Mouse (Mus musculus) embryonic facial prominence, embryonic 13.5 days (tissue): ENCODE results near the gene Rgl3. TPM values are rescaled to one million over a fixed set of nuclear protein-coding genes. Genes with fewer than 3 reads are reported as not detected.

ENCODE experiments used
- ATAC-seq: fragments of 200-750 bp; cut with Nextera tagmentation; 2 replicates; pipeline ENCODE4 v1.8.0; 2017; ENCODE audit warnings: low read depth; ENCODE audit not compliant: insufficient number of reproducible peaks, insufficient read depth, low FRiP score, low TSS enrichment
- H3K27ac ChIP-seq: fragments of 300-500 bp; sonication (generic); 2 replicates; pipeline ENCODE4 v1.5.1; 2015; ENCODE audit warnings: moderate library complexity, mild to moderate bottlenecking, inconsistent platforms
- H3K27me3 ChIP-seq: fragments of 300-500 bp; sonication (generic); 2 replicates; pipeline ENCODE4 v1.6.1; 2015; ENCODE audit warnings: mild to moderate bottlenecking, inconsistent platforms
- H3K36me3 ChIP-seq: fragments of 300-500 bp; sonication (generic); 2 replicates; pipeline ENCODE4 v1.6.1; 2015; ENCODE audit warnings: mild to moderate bottlenecking, inconsistent platforms
- H3K4me1 ChIP-seq: fragments of 300-500 bp; sonication (generic); 2 replicates; pipeline ENCODE4 v1.6.1; 2015; ENCODE audit warnings: inconsistent platforms
- H3K4me2 ChIP-seq: fragments of 300-500 bp; sonication (generic); 2 replicates; pipeline ENCODE4 v1.6.1; 2015; ENCODE audit warnings: moderate library complexity, mild to moderate bottlenecking, inconsistent platforms
- H3K4me3 ChIP-seq: fragments of 300-500 bp; sonication (generic); 2 replicates; pipeline ENCODE4 v1.5.1; 2015; ENCODE audit warnings: mild to moderate bottlenecking, inconsistent platforms
- H3K9ac ChIP-seq: fragments of 300-500 bp; sonication (generic); 2 replicates; pipeline ENCODE4 v1.6.1; 2015; ENCODE audit warnings: mild to moderate bottlenecking, inconsistent platforms
- H3K9me3 ChIP-seq: fragments of 300-500 bp; sonication (generic); 2 replicates; pipeline ENCODE4 v1.6.1; 2016; ENCODE audit warnings: inconsistent platforms
- WGBS: fragments of 180-500 bp; shearing (Covaris S2); methylation state at CpG from one replicate; pipeline ENCODE4 v1.1.7; 2015; ENCODE audit warnings: mixed read lengths; 5-methylcytosine and 5-hydroxymethylcytosine counted together
- polyA plus RNA-seq: library from polyadenylated mRNA; unstranded; fragments of >200 nt; fragmentation: Nextera tagmentation; extraction: Ambion mirVana; gene quantifications from 2 replicates; pipeline ENCODE4 v1.2.1, GENCODE M21; 2015

The Rgl3 gene
- polyA plus RNA-seq, 1 experiment from 2014 or later, result 0.59 TPM

- Histone ChIP-seq H3K9ac (peak overlapping the region; percentile 75), H3K4me2 (peak overlapping the region; percentile 81), H3K27me3 (no peaks in the 10 kb centered on the region), H3K27ac (peak overlapping the region; percentile 60), H3K9me3 (no peaks in the 10 kb centered on the region), H3K4me1 (peaks cover 23% of the 10 kb centered on the region), H3K4me3 (peak overlapping the region; percentile 76), H3K36me3 (peaks cover 43% of the 10 kb centered on the region)
- no peak for ATAC-seq
- 0% methylated on average over 18 of the region's 18 CpGs for WGBS
Measured at GRCm38 (mm10) chr9:22003163-22003554, 13.9 kb upstream of the Rgl3 start.

GRCm38 (mm10) chr9:22002194-22003162 is 13.2 kb upstream of the Rgl3 start, which contains the start of the genes Ccdc151 and Prkcsh:
Gene Ccdc151, minus strand, starts transcription at chr9:22002634.
Gene Prkcsh, plus strand, starts transcription at chr9:22002806.
- no peaks in the 10 kb centered on the region for H3K9me3 ChIP-seq
- 6% methylated on average over 57 of the region's 57 CpGs for WGBS
- H3K4me2 ChIP-seq, result peak within 1 kb of the TSS; percentile 81
- peaks cover 37% of the 10 kb centered on the region for H3K36me3 ChIP-seq
- H3K4me1 ChIP-seq, result peaks cover 23% of the 10 kb centered on the region
- no peaks in the 10 kb centered on the region for H3K27me3 ChIP-seq
- ATAC-seq, result peak; percentile 99
- H3K27ac ChIP-seq, result peak within 1 kb of the TSS; percentile 60
- H3K9ac ChIP-seq, result peak within 1 kb of the TSS; percentile 75
- peak within 1 kb of the TSS; percentile 76 for H3K4me3 ChIP-seq

- peaks cover 23% of the 10 kb centered on the region for H3K4me1 ChIP-seq
- 78% methylated on average over 4 of the region's 4 CpGs for WGBS
- H3K9ac ChIP-seq, result no peak overlapping the region
- H3K27me3 ChIP-seq, result peaks cover 3% of the 10 kb centered on the region; the same call in 1 of the 2 replicates
- H3K4me2 ChIP-seq, result no peak overlapping the region
- peaks cover 28% of the 10 kb centered on the region for H3K36me3 ChIP-seq
- no peaks in the 10 kb centered on the region for H3K9me3 ChIP-seq
- H3K27ac ChIP-seq, result no peak overlapping the region
- no peak for ATAC-seq
- no peak overlapping the region for H3K4me3 ChIP-seq
Measured at GRCm38 (mm10) chr9:22001633-22002032, 12.4 kb upstream of the Rgl3 start.

- no peak overlapping the region for H3K4me3 ChIP-seq
- WGBS, result 89% methylated on average over 6 of the region's 6 CpGs
Measured at GRCm38 (mm10) chr9:22000296-22000695, 11.1 kb upstream of the Rgl3 start.

GRCm38 (mm10) chr9:21996178-21996867 is 7.1 kb upstream of the Rgl3 start:
- WGBS, result 79% methylated on average over 3 of the region's 3 CpGs
- Histone ChIP-seq H3K36me3 (no peaks in the 10 kb centered on the region), H3K4me1 (no peaks in the 10 kb centered on the region), H3K9me3 (no peaks in the 10 kb centered on the region), H3K27ac (no peak overlapping the region), H3K27me3 (peaks cover 26% of the 10 kb centered on the region), H3K4me3 (no peak overlapping the region), H3K4me2 (no peak overlapping the region), H3K9ac (no peak overlapping the region)
- no peak for ATAC-seq

More at GRCm38 (mm10) chr9:22000296-22000695, 11.1 kb upstream of the Rgl3 start:
- Histone ChIP-seq H3K27me3 (peaks cover 3% of the 10 kb centered on the region; the same call in 1 of the 2 replicates), H3K27ac (no peak overlapping the region), H3K9ac (no peak overlapping the region), H3K4me1 (peaks cover 23% of the 10 kb centered on the region), H3K4me2 (no peak overlapping the region), H3K36me3 (peaks cover 15% of the 10 kb centered on the region), H3K9me3 (no peaks in the 10 kb centered on the region)
- no peak for ATAC-seq

GRCm38 (mm10) chr9:21992227-21992626 is 3.0 kb upstream of the Rgl3 start:
- no peaks in the 10 kb centered on the region for H3K9me3 ChIP-seq
- no peak for ATAC-seq
- no peaks in the 10 kb centered on the region for H3K36me3 ChIP-seq
- H3K4me2 ChIP-seq, result no peak overlapping the region
- no peak overlapping the region for H3K4me3 ChIP-seq
- H3K27ac ChIP-seq, result no peak overlapping the region
- WGBS, result 79% methylated on average over 4 of the region's 4 CpGs
- H3K4me1 ChIP-seq, result peaks cover 22% of the 10 kb centered on the region
- H3K9ac ChIP-seq, result no peak overlapping the region
- H3K27me3 ChIP-seq, result peaks cover 67% of the 10 kb centered on the region

GRCm38 (mm10) chr9:21988421-21989101 is 685 bp downstream of the Rgl3 start:
- WGBS, result 1% methylated on average over 32 of the region's 32 CpGs
- peaks cover 93% of the 10 kb centered on the region for H3K27me3 ChIP-seq
- no peak overlapping the region for H3K27ac ChIP-seq
- peaks cover 22% of the 10 kb centered on the region for H3K4me1 ChIP-seq
- no peaks in the 10 kb centered on the region for H3K9me3 ChIP-seq
- H3K36me3 ChIP-seq, result no peaks in the 10 kb centered on the region
- peak overlapping the region; percentile 39 for H3K4me3 ChIP-seq
- H3K9ac ChIP-seq, result peak overlapping the region; percentile 55
- peak overlapping the region; percentile 60 for H3K4me2 ChIP-seq
- ATAC-seq, result no peak

GRCm38 (mm10) chr9:21987592-21988342 is 1.5 kb downstream of the Rgl3 start:
- peaks cover 85% of the 10 kb centered on the region for H3K27me3 ChIP-seq
- peak overlapping the region; percentile 39 for H3K4me3 ChIP-seq
- WGBS, result 9% methylated on average over 36 of the region's 36 CpGs
- H3K27ac ChIP-seq, result no peak overlapping the region
- no peaks in the 10 kb centered on the region for H3K36me3 ChIP-seq
- no peak for ATAC-seq
- peak overlapping the region; percentile 60 for H3K4me2 ChIP-seq
- peaks cover 22% of the 10 kb centered on the region for H3K4me1 ChIP-seq
- H3K9ac ChIP-seq, result no peak overlapping the region
- no peaks in the 10 kb centered on the region for H3K9me3 ChIP-seq

GRCm38 (mm10) chr9:21983911-21984310 is 5.3 kb downstream of the Rgl3 start:
- Histone ChIP-seq H3K27me3 (peaks cover 47% of the 10 kb centered on the region), H3K27ac (no peak overlapping the region), H3K4me3 (no peak overlapping the region), H3K36me3 (no peaks in the 10 kb centered on the region), H3K9ac (no peak overlapping the region), H3K9me3 (no peaks in the 10 kb centered on the region), H3K4me1 (peaks cover 11% of the 10 kb centered on the region), H3K4me2 (no peak overlapping the region)
- ATAC-seq, result no peak
- 15% methylated on average over 3 of the region's 3 CpGs for WGBS

GRCm38 (mm10) chr9:21978398-21979128 is 10.7 kb downstream of the Rgl3 start:
- Histone ChIP-seq H3K4me2 (no peak overlapping the region), H3K4me3 (no peak overlapping the region), H3K36me3 (no peaks in the 10 kb centered on the region), H3K27me3 (no peaks in the 10 kb centered on the region), H3K9me3 (no peaks in the 10 kb centered on the region), H3K4me1 (no peaks in the 10 kb centered on the region), H3K27ac (no peak overlapping the region), H3K9ac (no peak overlapping the region)
- ATAC-seq, result no peak
- WGBS, result 95% methylated on average over 4 of the region's 4 CpGs
